Mouse (Mus musculus): ENCODE measurements around the gene Pik3r5. TPM values are rescaled to one million over a fixed set of nuclear protein-coding genes. Genes with fewer than 3 reads are reported as not detected.

Pik3r5 gene
- polyA plus RNA-seq, 1 experiment: 4.7 TPM

GRCm38 (mm10) chr11:68400021-68400671 lies 31.8 kb upstream of the Pik3r5 start:
- DNase-seq (ENCODE audit: low read depth, low spot score): no peak
- WGBS: under 1% methylated on average over 56 of the region's 57 CpGs

- DNase-seq (ENCODE audit: low read depth, low spot score): no peak
- WGBS: 26% methylated on average over 11 of the region's 11 CpGs
Observed at GRCm38 (mm10) chr11:68400727-68401219, 31.1 kb upstream of the Pik3r5 start, which contains the start of gene Ntn1. TSS of gene Ntn1 (minus strand) at chr11:68400823.

GRCm38 (mm10) chr11:68401428-68401827 lies 30.5 kb upstream of the Pik3r5 start:
- 43% methylated on average over 5 of the region's 5 CpGs for WGBS
- DNase-seq (ENCODE audit: low read depth, low spot score): no peak

- no peak for DNase-seq (ENCODE audit: low read depth, low spot score)
- WGBS: 57% methylated on average over 4 of the region's 4 CpGs
Observed at GRCm38 (mm10) chr11:68404185-68404584, 27.7 kb upstream of the Pik3r5 start.

GRCm38 (mm10) chr11:68405576-68405975 lies 26.3 kb upstream of the Pik3r5 start:
- DNase-seq (ENCODE audit: low read depth, low spot score): no peak
- WGBS: 80% methylated on average over 8 of the region's 8 CpGs

- WGBS: 67% methylated on average over 11 of the region's 11 CpGs
- no peak for DNase-seq (ENCODE audit: low read depth, low spot score)
Observed at GRCm38 (mm10) chr11:68407266-68407926, 24.5 kb upstream of the Pik3r5 start.

- peak; percentile 44 for DNase-seq (ENCODE audit: low read depth, low spot score)
- WGBS: 53% methylated on average over 2 of the region's 2 CpGs
Observed at GRCm38 (mm10) chr11:68408127-68408526, 23.8 kb upstream of the Pik3r5 start.

GRCm38 (mm10) chr11:68417001-68417400 lies 14.9 kb upstream of the Pik3r5 start:
- 40% methylated on average over 3 of the region's 3 CpGs for WGBS
- DNase-seq (ENCODE audit: low read depth, low spot score): no peak

- WGBS: 42% methylated on average over 9 of the region's 9 CpGs
- no peak for DNase-seq (ENCODE audit: low read depth, low spot score)
Observed at GRCm38 (mm10) chr11:68417831-68418230, 14.1 kb upstream of the Pik3r5 start.

- WGBS: 70% methylated on average over 8 of the region's 8 CpGs
- DNase-seq (ENCODE audit: low read depth, low spot score): no peak
Observed at GRCm38 (mm10) chr11:68425492-68426315, 6.2 kb upstream of the Pik3r5 start.

GRCm38 (mm10) chr11:68427083-68427570 lies 4.8 kb upstream of the Pik3r5 start:
- no peak for DNase-seq (ENCODE audit: low read depth, low spot score)
- WGBS: 73% methylated on average over 5 of the region's 5 CpGs

GRCm38 (mm10) chr11:68430662-68431061 lies 1.3 kb upstream of the Pik3r5 start:
- 58% methylated on average over 5 of the region's 5 CpGs for WGBS
- no peak for DNase-seq (ENCODE audit: low read depth, low spot score)

- no peak for DNase-seq (ENCODE audit: low read depth, low spot score)
- 26% methylated on average over 23 of the region's 23 CpGs for WGBS
Observed at GRCm38 (mm10) chr11:68432361-68433021, 570 bp downstream of the Pik3r5 start.

GRCm38 (mm10) chr11:68433534-68433933 lies 1.6 kb downstream of the Pik3r5 start:
- DNase-seq (ENCODE audit: low read depth, low spot score): no peak
- WGBS: 72% methylated on average over 5 of the region's 5 CpGs

GRCm38 (mm10) chr11:68434697-68435096 lies 2.8 kb downstream of the Pik3r5 start:
- DNase-seq (ENCODE audit: low read depth, low spot score): no peak
- WGBS: 85% methylated on average over 2 of the region's 2 CpGs

- DNase-seq (ENCODE audit: low read depth, low spot score): no peak
- WGBS: 87% methylated on average over 4 of the region's 4 CpGs
Observed at GRCm38 (mm10) chr11:68435601-68436000, 3.7 kb downstream of the Pik3r5 start.

GRCm38 (mm10) chr11:68436376-68436775 lies 4.5 kb downstream of the Pik3r5 start:
- WGBS: 77% methylated on average over 5 of the region's 5 CpGs
- no peak for DNase-seq (ENCODE audit: low read depth, low spot score)

- no peak for DNase-seq (ENCODE audit: low read depth, low spot score)
- WGBS: 74% methylated on average over 9 of the region's 9 CpGs
Observed at GRCm38 (mm10) chr11:68440100-68440499, 8.2 kb downstream of the Pik3r5 start.

- 53% methylated on average over 5 of the region's 5 CpGs for WGBS
Observed at GRCm38 (mm10) chr11:68440965-68441364, 9.0 kb downstream of the Pik3r5 start.

GRCm38 (mm10) chr11:68442346-68442745 lies 10.4 kb downstream of the Pik3r5 start:
- no peak for DNase-seq (ENCODE audit: low read depth, low spot score)
- WGBS: 60% methylated on average over 8 of the region's 8 CpGs

More at GRCm38 (mm10) chr11:68440965-68441364, 9.0 kb downstream of the Pik3r5 start:
- DNase-seq (ENCODE audit: low read depth, low spot score): no peak

Data from large intestine, adult 2 months (tissue).